Mouse (Mus musculus) kidney, embryonic 16.5 days (tissue): ENCODE results near the gene Slc41a3. TPM values are rescaled to one million over a fixed set of nuclear protein-coding genes. Genes with fewer than 3 reads are reported as not detected.

Experiments used
- ATAC-seq: fragments of 200-750 bp; cut with Nextera tagmentation; 2 replicates; pipeline ENCODE4 v1.8.0; 2017; ENCODE audit warnings: moderate TSS enrichment; ENCODE audit not compliant: low FRiP score, low TSS enrichment
- H3K27ac ChIP-seq: fragments of 300-500 bp; sonication (generic); 2 replicates; pipeline ENCODE4 v1.5.1; 2014; ENCODE audit warnings: low read length
- H3K27me3 ChIP-seq: fragments of 300-500 bp; sonication (generic); 2 replicates; pipeline ENCODE4 v1.6.1; 2014; ENCODE audit warnings: low read length, control low read depth, mixed read lengths; ENCODE audit not compliant: insufficient read depth
- H3K36me3 ChIP-seq: fragments of 300-500 bp; sonication (generic); 2 replicates; pipeline ENCODE4 v1.6.1; 2014; ENCODE audit warnings: low read length, control low read depth, mixed read lengths; ENCODE audit not compliant: insufficient read depth
- H3K4me1 ChIP-seq: fragments of 300-500 bp; sonication (generic); 2 replicates; pipeline ENCODE4 v1.6.1; 2014; ENCODE audit warnings: low read length, control low read depth, mixed read lengths; ENCODE audit not compliant: insufficient read depth
- H3K4me2 ChIP-seq: fragments of 300-500 bp; sonication (generic); replicated peaks from 2 replicates; pipeline ENCODE4 v1.6.1; 2014; ENCODE audit warnings: low read depth, low read length
- H3K4me3 ChIP-seq: fragments of 300-500 bp; sonication (generic); 2 replicates; pipeline ENCODE4 v1.5.1; 2014; ENCODE audit warnings: mild to moderate bottlenecking, low read length
- H3K9ac ChIP-seq: fragments of 300-500 bp; sonication (generic); replicated peaks from 2 replicates; pipeline ENCODE4 v1.6.1; 2014; ENCODE audit warnings: low read length
- H3K9me3 ChIP-seq: fragments of 300-500 bp; sonication (generic); 2 replicates; pipeline ENCODE4 v1.6.1; 2016; ENCODE audit warnings: low read length, control low read depth
- WGBS: fragments of 180-500 bp; shearing (Covaris S2); extraction: QIAGEN DNeasy Blood & Tissue Kit; methylation state at CpG from one replicate; pipeline ENCODE4 v1.1.7; 2014; 5-methylcytosine and 5-hydroxymethylcytosine counted together
- polyA plus RNA-seq: library from polyadenylated mRNA; unstranded; fragments of >200 nt; fragmentation: Nextera tagmentation; extraction: Ambion mirVana; gene quantifications from 2 replicates; pipeline ENCODE4 v1.2.1, GENCODE M21; 2015

The Slc41a3 gene
- polyA plus RNA-seq, 1 experiment from 2014 or later: 7.2 TPM

GRCm38 (mm10) chr6:90619936-90620335 is 15.4 kb downstream of the Slc41a3 start:
- H3K9me3 ChIP-seq: no peaks in the 10 kb centered on the region
- ATAC-seq: no peak
- no peaks in the 10 kb centered on the region for H3K36me3 ChIP-seq
- no peak overlapping the region for H3K4me2 ChIP-seq
- WGBS: 63% methylated on average over 5 of the region's 5 CpGs
- no peaks in the 10 kb centered on the region for H3K27me3 ChIP-seq
- no peak overlapping the region for H3K4me3 ChIP-seq
- peaks cover 44% of the 10 kb centered on the region for H3K4me1 ChIP-seq
- no peak overlapping the region for H3K27ac ChIP-seq
- H3K9ac ChIP-seq: no peak overlapping the region

GRCm38 (mm10) chr6:90620791-90621583 is 16.5 kb downstream of the Slc41a3 start:
- WGBS: 30% methylated on average over 9 of the region's 9 CpGs
- ATAC-seq: peak; percentile 80

GRCm38 (mm10) chr6:90621584-90621890 is 17.0 kb downstream of the Slc41a3 start:
- H3K36me3 ChIP-seq: no peaks in the 10 kb centered on the region
- peak overlapping the region; percentile 67 for H3K27ac ChIP-seq
- WGBS: 33% methylated on average over 6 of the region's 6 CpGs
- peaks cover 49% of the 10 kb centered on the region for H3K4me1 ChIP-seq
- no peaks in the 10 kb centered on the region for H3K27me3 ChIP-seq
- no peak overlapping the region for H3K4me2 ChIP-seq
- H3K4me3 ChIP-seq: no peak overlapping the region
- H3K9ac ChIP-seq: no peak overlapping the region
- no peak for ATAC-seq
- no peaks in the 10 kb centered on the region for H3K9me3 ChIP-seq

More at GRCm38 (mm10) chr6:90620791-90621583, 16.5 kb downstream of the Slc41a3 start:
- Histone ChIP-seq H3K9me3 (no peaks in the 10 kb centered on the region), H3K9ac (no peak overlapping the region), H3K27me3 (no peaks in the 10 kb centered on the region), H3K4me2 (no peak overlapping the region), H3K36me3 (no peaks in the 10 kb centered on the region), H3K4me3 (no peak overlapping the region), H3K27ac (peak overlapping the region; percentile 67), H3K4me1 (peaks cover 49% of the 10 kb centered on the region)

GRCm38 (mm10) chr6:90622758-90623455 is 18.4 kb downstream of the Slc41a3 start:
- Histone ChIP-seq H3K27me3 (no peaks in the 10 kb centered on the region), H3K36me3 (no peaks in the 10 kb centered on the region), H3K9me3 (no peaks in the 10 kb centered on the region), H3K4me2 (no peak overlapping the region), H3K4me1 (peaks cover 49% of the 10 kb centered on the region), H3K9ac (no peak overlapping the region), H3K27ac (no peak overlapping the region), H3K4me3 (no peak overlapping the region)
- 48% methylated on average over 11 of the region's 11 CpGs for WGBS
- no peak for ATAC-seq

GRCm38 (mm10) chr6:90623456-90623836 is 18.9 kb downstream of the Slc41a3 start:
- Histone ChIP-seq H3K9me3 (no peaks in the 10 kb centered on the region), H3K36me3 (no peaks in the 10 kb centered on the region), H3K9ac (no peak overlapping the region), H3K27me3 (no peaks in the 10 kb centered on the region), H3K27ac (no peak overlapping the region), H3K4me1 (peaks cover 49% of the 10 kb centered on the region), H3K4me2 (no peak overlapping the region), H3K4me3 (no peak overlapping the region)
- no peak for ATAC-seq
- WGBS: 76% methylated on average over 5 of the region's 5 CpGs

GRCm38 (mm10) chr6:90624184-90624583 is 19.7 kb downstream of the Slc41a3 start:
- Histone ChIP-seq H3K27me3 (no peaks in the 10 kb centered on the region), H3K9ac (no peak overlapping the region), H3K4me3 (no peak overlapping the region), H3K36me3 (no peaks in the 10 kb centered on the region), H3K9me3 (no peaks in the 10 kb centered on the region), H3K27ac (no peak overlapping the region), H3K4me1 (peaks cover 44% of the 10 kb centered on the region), H3K4me2 (no peak overlapping the region)
- no peak for ATAC-seq
- WGBS: 75% methylated on average over 6 of the region's 6 CpGs

- Histone ChIP-seq H3K36me3 (no peaks in the 10 kb centered on the region), H3K4me1 (peaks cover 38% of the 10 kb centered on the region), H3K27me3 (no peaks in the 10 kb centered on the region), H3K27ac (no peak overlapping the region), H3K4me3 (no peak overlapping the region), H3K4me2 (no peak overlapping the region), H3K9ac (no peak overlapping the region), H3K9me3 (no peaks in the 10 kb centered on the region)
- WGBS: 63% methylated on average over 11 of the region's 11 CpGs
- no peak for ATAC-seq
These were observed 20.2 kb downstream of the Slc41a3 start for GRCm38 (mm10) chr6:90624733-90625132.

GRCm38 (mm10) chr6:90625207-90625994 is 20.9 kb downstream of the Slc41a3 start:
- WGBS: 81% methylated on average over 7 of the region's 7 CpGs
- H3K27ac ChIP-seq: no peak overlapping the region
- H3K9me3 ChIP-seq: no peaks in the 10 kb centered on the region
- no peak overlapping the region for H3K4me3 ChIP-seq
- H3K4me1 ChIP-seq: peaks cover 31% of the 10 kb centered on the region
- no peak overlapping the region for H3K9ac ChIP-seq
- no peaks in the 10 kb centered on the region for H3K36me3 ChIP-seq
- H3K4me2 ChIP-seq: no peak overlapping the region
- no peaks in the 10 kb centered on the region for H3K27me3 ChIP-seq
- ATAC-seq: no peak

GRCm38 (mm10) chr6:90627556-90627955 is 23.0 kb downstream of the Slc41a3 start:
- Histone ChIP-seq H3K27ac (no peak overlapping the region), H3K27me3 (no peaks in the 10 kb centered on the region), H3K4me2 (no peak overlapping the region), H3K9ac (no peak overlapping the region), H3K36me3 (no peaks in the 10 kb centered on the region; the same call in 1 of the 2 replicates), H3K4me3 (no peak overlapping the region), H3K4me1 (peaks cover 13% of the 10 kb centered on the region), H3K9me3 (no peaks in the 10 kb centered on the region)
- no peak for ATAC-seq
- WGBS: 86% methylated on average over 4 of the region's 4 CpGs
